Comparison of ENCODE assay signal across 8 mouse cellular contexts in the genomic region with DNA sequence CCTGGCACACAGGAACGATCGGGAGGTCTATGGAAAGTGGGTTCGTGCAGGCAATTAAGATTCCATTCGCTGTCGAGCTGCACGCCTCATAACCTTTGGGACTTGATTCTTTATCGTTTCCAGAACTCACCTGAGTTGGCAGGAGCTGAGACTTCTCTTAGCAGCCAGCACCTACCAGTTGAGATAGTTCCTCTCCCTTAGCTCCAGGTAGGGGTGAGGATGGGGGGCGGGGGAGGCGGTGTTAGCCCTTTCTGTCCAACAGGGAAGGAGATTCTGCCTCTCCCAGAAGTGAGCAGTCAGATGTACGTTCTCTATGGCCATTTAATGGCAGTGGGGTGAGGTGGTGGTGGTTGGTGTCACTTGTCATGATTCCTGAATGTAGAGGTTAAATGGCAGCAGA. TPM values are rescaled to one million over a fixed set of nuclear protein-coding genes. Genes with fewer than 3 reads are reported as not detected.
DNase-seq lines count a peak whose midpoint lies in the region; ATAC-seq and TF ChIP-seq lines count a peak whose summit lies in the region.

No protein-coding gene starts in this region.

- H3K4me2 ChIP-seq in lung, embryonic 14.5 days = peak overlapping the region; percentile 96
- peak overlapping the region; percentile 78 for H3K4me2 ChIP-seq in embryonic facial prominence, embryonic 14.5 days (ENCODE audit: low read depth, low read length)
- peak overlapping the region; percentile 95 for H3K4me2 ChIP-seq in hindbrain, postnatal 0 days (ENCODE audit: low read depth, low read length)
- peak overlapping the region; percentile 98 for H3K4me2 ChIP-seq in myocyte (ENCODE audit: low read depth)

- peak overlapping the region; percentile 90 for H3K9ac ChIP-seq in lung, embryonic 14.5 days
- H3K9ac ChIP-seq in embryonic facial prominence, embryonic 14.5 days (ENCODE audit: low read depth, low read length) = peak overlapping the region; percentile 86
- H3K9ac ChIP-seq in hindbrain, postnatal 0 days (replicated peaks; ENCODE audit: low read length) = peak overlapping the region; percentile 95

- peaks cover 8% of the 10 kb centered on the region; the same call in 1 of the 2 replicates for H3K4me1 ChIP-seq in lung, embryonic 14.5 days (ENCODE audit: insufficient read depth)
- H3K4me1 ChIP-seq in embryonic facial prominence, embryonic 14.5 days (ENCODE audit: control insufficient read depth, insufficient read depth, low read length) = peaks cover 12% of the 10 kb centered on the region
- H3K4me1 ChIP-seq in hindbrain, postnatal 0 days (ENCODE audit: insufficient read depth, low read length) = peaks cover 7% of the 10 kb centered on the region; the same call in 1 of the 2 replicates

- H3K4me3 ChIP-seq in lung, embryonic 14.5 days (ENCODE audit: low read depth, low read length) = peak overlapping the region; percentile 77
- H3K4me3 ChIP-seq in embryonic facial prominence, embryonic 14.5 days (ENCODE audit: low read depth, low read length) = peak overlapping the region; percentile 80
- peak overlapping the region; percentile 67 for H3K4me3 ChIP-seq in hindbrain, postnatal 0 days (ENCODE audit: low read length)
- H3K4me3 ChIP-seq in myocyte = peak overlapping the region; percentile 84

- TF ChIP-seq POLR2A in myocyte (IDR thresholded peaks at IDR 0.05; ENCODE audit: insufficient read length, low read depth) = no peak

- ATAC-seq in lung, embryonic 14.5 days (ENCODE audit: insufficient read depth) = no peak
- no peak for ATAC-seq in embryonic facial prominence, embryonic 14.5 days (ENCODE audit: low read depth)
- no peak for ATAC-seq in hindbrain, postnatal 0 days
- no peak for ATAC-seq in CD4-positive, CD25-positive, alpha-beta regulatory T cell, adult 4 months

- H3K36me3 ChIP-seq in lung, embryonic 14.5 days (ENCODE audit: insufficient read depth) = no peaks in the 10 kb centered on the region
- no peaks in the 10 kb centered on the region for H3K36me3 ChIP-seq in embryonic facial prominence, embryonic 14.5 days (ENCODE audit: control insufficient read depth, insufficient read depth, low read length)
- H3K36me3 ChIP-seq in hindbrain, postnatal 0 days (ENCODE audit: insufficient read depth, low read length) = no peaks in the 10 kb centered on the region
- no peaks in the 10 kb centered on the region for H3K36me3 ChIP-seq in myocyte (ENCODE audit: control insufficient read depth, insufficient read depth)

- TF ChIP-seq CTCF in lung, embryonic 14.5 days (IDR thresholded peaks at IDR 0.05; ENCODE audit: low read depth) = no peak
- no peak; the same call in 1 of the 2 replicates for TF ChIP-seq CTCF in hindbrain, postnatal 0 days (IDR thresholded peaks at IDR 0.05; ENCODE audit: low read depth)

- no peaks in the 10 kb centered on the region for H3K27me3 ChIP-seq in lung, embryonic 14.5 days (ENCODE audit: insufficient read depth, low read length)
- H3K27me3 ChIP-seq in embryonic facial prominence, embryonic 14.5 days (replicated peaks; ENCODE audit: control insufficient read depth, insufficient read depth, low read length) = 0 out of 2 replicates have a peak, but pooled peaks cover 4% of the 10 kb centered on the region
- H3K27me3 ChIP-seq in hindbrain, postnatal 0 days (ENCODE audit: insufficient read depth, low read length) = no peaks in the 10 kb centered on the region
- no peaks in the 10 kb centered on the region for H3K27me3 ChIP-seq in myocyte (ENCODE audit: control insufficient read depth, insufficient read depth, insufficient read length)

- WGBS in lung, embryonic 14.5 days = 6% methylated on average over 10 of the region's 10 CpGs
- 10% methylated on average over 10 of the region's 10 CpGs for whole genome bisulfite sequencing in embryonic facial prominence, embryonic 14.5 days
- WGBS in hindbrain, postnatal 0 days = 5% methylated on average over 10 of the region's 10 CpGs

- no peaks in the 10 kb centered on the region for H3K9me3 ChIP-seq in lung, embryonic 14.5 days (ENCODE audit: low read depth, low read length)
- H3K9me3 ChIP-seq in embryonic facial prominence, embryonic 14.5 days (ENCODE audit: control insufficient read depth, low read length) = no peaks in the 10 kb centered on the region
- no peaks in the 10 kb centered on the region for H3K9me3 ChIP-seq in hindbrain, postnatal 0 days (ENCODE audit: low read length)

- H3K27ac ChIP-seq in lung, embryonic 14.5 days (ENCODE audit: low read depth) = peak overlapping the region; percentile 87
- peak overlapping the region; percentile 88 for H3K27ac ChIP-seq in embryonic facial prominence, embryonic 14.5 days (replicated peaks; ENCODE audit: low read depth, low read length)
- H3K27ac ChIP-seq in hindbrain, postnatal 0 days = peak overlapping the region; percentile 93

- no peak for DNase-seq in lung, embryonic 14.5 days
- no peak for DNase-seq in lung, postnatal 36 days
- DNase-seq in embryonic facial prominence, embryonic 14.5 days (ENCODE audit: low spot score) = no peak
- no peak for DNase-seq in hindbrain, postnatal 0 days (ENCODE audit: low spot score)
- no peak for DNase-seq in right cerebral cortex, postnatal 10 days (ENCODE audit: low spot score in 2 of 2)
- no peak for DNase-seq in spleen, adult 12 weeks (ENCODE audit: low spot score)

- H3ac ChIP-seq in myocyte (ENCODE audit: control insufficient read depth, insufficient read length) = no peak overlapping the region

- H3K79me2 ChIP-seq in myocyte (ENCODE audit: control insufficient read depth, insufficient read depth) = peaks cover 55% of the 10 kb centered on the region

TF ChIP-seq in myocyte, 11 proteins besides CTCF, POLR2A, EP300 and RAD21:
- no peak for TF ChIP-seq CEBPB (IDR thresholded peaks at IDR 0.05; ENCODE audit: insufficient read depth, poor library complexity, severe bottlenecking)
- no peak for TF ChIP-seq POLR2AphosphoS2 (IDR thresholded peaks at IDR 0.05; ENCODE audit: insufficient read length, low read depth)
- no peak for TF ChIP-seq TCF12 (IDR thresholded peaks at IDR 0.05; ENCODE audit: insufficient read depth, poor library complexity, severe bottlenecking)
- no peak for TF ChIP-seq MAX (IDR thresholded peaks at IDR 0.05; ENCODE audit: low read depth)
- TF ChIP-seq USF1 (IDR thresholded peaks at IDR 0.05; ENCODE audit: low read depth) = no peak
- no peak for TF ChIP-seq SRF (IDR thresholded peaks at IDR 0.05; ENCODE audit: control insufficient read depth, insufficient read length, low read depth)
- TF ChIP-seq TCF3 (IDR thresholded peaks at IDR 0.05; ENCODE audit: insufficient read length, low read depth) = no peak
- no peak for TF ChIP-seq E2F4 (IDR thresholded peaks at IDR 0.05; ENCODE audit: insufficient read depth)

RNA-seq across cellular contexts. Expression of a gene that starts 2.0 kb away (rescaled TPM):
- polyA plus RNA-seq in lung, embryonic 14.5 days (2014; fragmentation: Nextera tagmentation; extraction: Ambion mirVana) = 32.1 and 33.7 TPM in 2 replicates
- 22.4 and 23.6 TPM in 2 replicates for polyA plus RNA-seq in embryonic facial prominence, embryonic 14.5 days (2014; fragmentation: Nextera tagmentation; extraction: Ambion mirVana)
- total RNA-seq in hindbrain, postnatal 0 days (2014; rRNA removed) = 14.4 and 15.1 TPM in 2 replicates
- 23.5 and 28.7 TPM in 2 replicates for polyA plus RNA-seq in hindbrain, postnatal 0 days (2015; fragmentation: Nextera tagmentation; extraction: Ambion mirVana)
- 47.6 TPM for polyA plus RNA-seq in myocyte (2012; fragmentation: generic; extraction: Trizol)
- polyA plus RNA-seq in CD4-positive, CD25-positive, alpha-beta regulatory T cell, adult 4 months (2017; shearing (Covaris generic)) = 10 to 100 TPM in 1 of 2 experiments, 1 to 10 TPM in 1; 7.8 to 12.6 TPM

RNA-seq across cellular contexts. Expression of a gene that starts 29.3 kb away (rescaled TPM):
- 127 and 129 TPM in 2 replicates for polyA plus RNA-seq in lung, embryonic 14.5 days (2014; fragmentation: Nextera tagmentation; extraction: Ambion mirVana)
- 80.9 and 82.5 TPM in 2 replicates for polyA plus RNA-seq in embryonic facial prominence, embryonic 14.5 days (2014; fragmentation: Nextera tagmentation; extraction: Ambion mirVana)
- 27.4 and 35.9 TPM in 2 replicates for total RNA-seq in hindbrain, postnatal 0 days (2014; rRNA removed)
- 87.4 and 88.1 TPM in 2 replicates for polyA plus RNA-seq in hindbrain, postnatal 0 days (2015; fragmentation: Nextera tagmentation; extraction: Ambion mirVana)
- polyA plus RNA-seq in myocyte (2012; fragmentation: generic; extraction: Trizol) = 17.6 TPM
- polyA plus RNA-seq in CD4-positive, CD25-positive, alpha-beta regulatory T cell, adult 4 months (2017; shearing (Covaris generic)) = 10 to 100 TPM; 53.5 to 69.1 TPM

RNA-seq across cellular contexts. Expression of a gene that starts 30.1 kb away (rescaled TPM):
- 0.69 and 0.89 TPM in 2 replicates for polyA plus RNA-seq in lung, embryonic 14.5 days (2014; fragmentation: Nextera tagmentation; extraction: Ambion mirVana)
- polyA plus RNA-seq in embryonic facial prominence, embryonic 14.5 days (2014; fragmentation: Nextera tagmentation; extraction: Ambion mirVana) = 1.7 and 1.9 TPM in 2 replicates
- 2.1 TPM in 1 of 2 replicates, not detected in the other for total RNA-seq in hindbrain, postnatal 0 days (2014; rRNA removed)
- polyA plus RNA-seq in hindbrain, postnatal 0 days (2015; fragmentation: Nextera tagmentation; extraction: Ambion mirVana) = 1.3 and 1.4 TPM in 2 replicates
- polyA plus RNA-seq in myocyte (2012; fragmentation: generic; extraction: Trizol) = 0.47 TPM
- polyA plus RNA-seq in CD4-positive, CD25-positive, alpha-beta regulatory T cell, adult 4 months (2017; shearing (Covaris generic)) = 1 to 10 TPM in 1 of 2 experiments, under 1 TPM in 1; 0.99 to 2.3 TPM

RNA-seq across cellular contexts. Expression of a gene that starts 41.2 kb away (rescaled TPM):
- polyA plus RNA-seq in lung, embryonic 14.5 days (2014; fragmentation: Nextera tagmentation; extraction: Ambion mirVana) = 74.6 and 81.0 TPM in 2 replicates
- polyA plus RNA-seq in embryonic facial prominence, embryonic 14.5 days (2014; fragmentation: Nextera tagmentation; extraction: Ambion mirVana) = 92.7 and 102 TPM in 2 replicates
- total RNA-seq in hindbrain, postnatal 0 days (2014; rRNA removed) = 231 and 249 TPM in 2 replicates
- polyA plus RNA-seq in hindbrain, postnatal 0 days (2015; fragmentation: Nextera tagmentation; extraction: Ambion mirVana) = 271 and 289 TPM in 2 replicates
- polyA plus RNA-seq in myocyte (2012; fragmentation: generic; extraction: Trizol) = 126 TPM
- polyA plus RNA-seq in CD4-positive, CD25-positive, alpha-beta regulatory T cell, adult 4 months (2017; shearing (Covaris generic)) = 10 to 100 TPM; 33.7 to 36.8 TPM
